Mouse (Mus musculus): Measurements from ENCODE around the gene Rnf10.

Rnf10 gene

DNA sequence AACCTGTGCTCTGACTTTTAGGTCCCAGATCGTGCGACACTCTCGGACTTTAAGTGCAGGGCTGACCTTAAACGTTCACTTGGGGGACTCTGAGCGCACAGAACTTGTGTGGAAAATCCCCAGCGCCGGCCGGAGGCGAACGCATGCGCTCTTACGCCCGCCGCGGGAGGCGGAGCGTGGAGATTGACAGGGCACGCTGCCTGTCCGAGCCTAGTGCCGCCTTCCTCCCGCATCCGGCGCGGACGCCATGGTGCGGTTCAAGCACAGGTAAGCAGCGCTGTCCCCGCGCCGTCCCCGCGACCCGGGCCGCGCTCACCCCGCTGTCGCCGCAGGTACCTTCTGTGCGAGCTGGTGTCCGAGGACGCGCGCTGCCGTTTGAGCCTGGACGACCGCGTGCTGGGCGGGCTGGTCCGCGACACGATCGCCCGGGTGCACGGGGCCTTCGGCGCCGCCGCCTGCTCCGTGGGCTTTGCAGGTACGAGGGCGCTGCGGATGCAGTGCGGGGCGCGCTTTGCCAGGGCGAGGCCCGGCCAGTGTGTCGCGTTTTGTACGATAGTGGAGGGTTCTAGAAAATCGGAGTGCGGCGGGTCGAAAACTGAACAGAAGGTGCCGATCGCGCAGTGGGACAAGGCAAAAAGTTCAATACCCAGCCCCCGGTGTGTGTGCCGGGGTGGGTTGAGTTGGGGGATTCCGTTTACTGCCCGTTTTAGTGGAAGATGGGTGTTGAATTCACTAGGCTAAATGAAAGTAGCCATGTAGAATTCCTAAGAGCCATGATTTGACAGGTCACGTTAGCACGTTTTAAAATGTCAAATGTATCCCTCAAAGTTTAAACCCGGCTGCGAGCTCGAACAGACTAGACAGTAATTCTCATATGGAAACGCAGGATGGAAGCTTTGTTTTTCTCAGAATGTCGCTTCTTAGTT lies 34.6 kb downstream of the Rnf10 start:
- in situ Hi-C loops (cut with MboI; ENCODE audit: low sequenced_read_pairs): no loop called here

- in situ Hi-C loops (cut with MboI; ENCODE audit: low sequenced_read_pairs): no loop called here
Measured at GRCm38 (mm10) chr5:115235786-115236263, 36.9 kb downstream of the Rnf10 start, which contains the start of gene Pop5. TSS of gene Pop5 (plus strand) at chr5:115235836.

- in situ Hi-C loops (cut with MboI; ENCODE audit: low sequenced_read_pairs): no loop called here
Measured at GRCm38 (mm10) chr5:115235323-115235771, 37.4 kb downstream of the Rnf10 start.

- in situ Hi-C loops (cut with MboI; ENCODE audit: low sequenced_read_pairs): no loop called here
Measured at GRCm38 (mm10) chr5:115234519-115234918, 38.2 kb downstream of the Rnf10 start.

- in situ Hi-C loops (cut with MboI; ENCODE audit: low sequenced_read_pairs): no loop called here
Measured at GRCm38 (mm10) chr5:115233031-115233780, 39.5 kb downstream of the Rnf10 start.

DNA sequence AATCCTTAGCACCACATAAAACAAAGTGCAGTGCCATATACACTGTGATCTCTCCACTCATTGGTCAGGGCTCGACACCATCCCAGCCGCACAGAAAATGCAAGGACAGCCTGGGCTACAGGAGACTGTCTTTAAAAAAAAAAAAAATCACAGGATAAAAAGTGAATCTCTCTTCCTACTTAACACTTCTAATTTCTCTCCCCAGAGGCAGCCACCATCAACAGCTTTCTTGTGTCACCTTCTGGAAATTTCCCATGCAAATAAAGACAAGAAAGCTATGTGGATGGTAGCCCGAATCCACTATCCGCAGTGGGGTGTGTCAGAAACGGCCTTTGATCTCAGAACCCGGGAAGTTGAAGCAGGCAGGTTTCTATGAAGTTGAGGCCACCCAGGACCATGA lies 40.2 kb downstream of the Rnf10 start:
- in situ Hi-C loops (cut with MboI; ENCODE audit: low sequenced_read_pairs): no loop called here

DNA sequence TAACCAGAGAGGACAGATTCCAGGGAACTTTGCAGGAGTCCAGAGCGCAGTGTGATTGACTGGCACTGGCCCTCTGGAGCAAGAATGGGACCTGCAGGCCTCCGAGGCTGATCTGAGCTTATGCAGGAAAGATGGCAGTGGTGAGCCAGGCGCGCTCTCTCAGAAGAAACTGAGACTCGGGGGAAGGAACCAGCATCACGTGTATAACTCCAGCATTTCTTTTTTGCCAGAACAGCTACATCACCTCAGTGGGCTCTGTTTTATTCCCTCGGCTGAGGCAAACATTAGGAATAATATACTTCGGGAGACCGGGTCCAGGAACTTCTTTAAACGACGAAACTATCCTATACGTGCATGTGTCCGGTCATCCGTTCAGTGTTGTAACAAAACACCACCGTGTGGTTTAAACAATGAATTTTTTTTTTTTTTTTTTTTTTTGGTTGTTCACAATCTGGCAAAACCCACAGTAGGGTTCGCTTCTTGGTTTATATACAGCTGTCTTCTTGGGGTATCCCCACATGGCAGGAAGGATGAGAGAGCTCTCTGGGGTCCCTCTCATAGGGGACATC lies 41.1 kb downstream of the Rnf10 start:
- in situ Hi-C loops (cut with MboI; ENCODE audit: low sequenced_read_pairs): no loop called here

DNA sequence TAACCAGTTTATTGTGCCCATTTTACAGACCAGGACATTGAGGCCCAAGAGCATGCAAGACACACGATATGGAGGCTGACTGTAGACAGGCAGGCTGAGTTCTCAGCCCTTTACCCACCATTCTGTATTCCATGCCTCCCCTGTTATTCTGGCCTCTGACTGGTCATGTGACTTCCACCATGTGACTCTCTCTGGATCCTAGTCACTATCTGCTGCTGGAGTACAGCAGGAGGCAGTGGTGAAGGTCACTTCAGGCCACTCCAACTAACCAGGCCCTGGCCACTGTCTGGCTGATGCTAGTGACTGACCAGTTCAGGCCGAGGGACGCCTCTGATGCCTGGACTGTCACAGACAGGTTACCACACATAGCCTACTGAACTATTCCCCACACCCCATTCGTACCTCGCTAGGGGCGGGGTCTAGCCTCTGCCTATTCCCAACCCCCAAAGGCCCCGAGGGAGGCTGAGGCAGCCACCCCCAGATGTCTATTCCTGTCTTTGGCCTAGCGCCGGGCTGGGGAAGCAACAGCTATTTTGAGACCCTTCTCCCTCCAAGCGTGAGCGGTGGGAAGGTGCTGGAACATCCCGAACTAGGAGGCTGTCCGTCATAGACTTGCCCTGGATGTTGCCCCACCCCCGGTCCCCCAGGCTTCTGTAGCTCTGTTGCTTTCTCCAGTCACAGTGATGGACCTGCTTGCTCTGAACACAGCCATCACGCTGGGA lies 41.7 kb downstream of the Rnf10 start:
- in situ Hi-C loops (cut with MboI; ENCODE audit: low sequenced_read_pairs): no loop called here

DNA sequence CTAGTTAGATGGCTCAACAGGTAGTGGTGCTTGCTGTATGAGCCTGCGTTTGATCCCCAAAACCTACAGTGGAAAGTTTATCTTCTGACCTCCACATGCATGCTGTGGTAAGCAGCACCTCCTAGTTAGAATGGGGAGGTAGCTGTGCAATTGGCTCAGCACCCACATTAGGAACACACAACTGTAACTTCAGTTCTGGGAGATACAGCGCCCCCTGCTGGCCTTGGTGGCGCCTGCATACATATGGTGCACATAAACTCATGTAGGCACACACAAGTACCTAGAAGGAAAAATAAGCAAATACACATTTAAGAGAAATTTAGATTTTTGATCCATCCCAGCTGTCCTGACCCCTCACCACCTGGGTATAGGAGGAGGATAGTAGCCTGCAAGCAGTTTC lies 50.2 kb downstream of the Rnf10 start:
- in situ Hi-C loops (cut with MboI; ENCODE audit: low sequenced_read_pairs): no loop called here

DNA sequence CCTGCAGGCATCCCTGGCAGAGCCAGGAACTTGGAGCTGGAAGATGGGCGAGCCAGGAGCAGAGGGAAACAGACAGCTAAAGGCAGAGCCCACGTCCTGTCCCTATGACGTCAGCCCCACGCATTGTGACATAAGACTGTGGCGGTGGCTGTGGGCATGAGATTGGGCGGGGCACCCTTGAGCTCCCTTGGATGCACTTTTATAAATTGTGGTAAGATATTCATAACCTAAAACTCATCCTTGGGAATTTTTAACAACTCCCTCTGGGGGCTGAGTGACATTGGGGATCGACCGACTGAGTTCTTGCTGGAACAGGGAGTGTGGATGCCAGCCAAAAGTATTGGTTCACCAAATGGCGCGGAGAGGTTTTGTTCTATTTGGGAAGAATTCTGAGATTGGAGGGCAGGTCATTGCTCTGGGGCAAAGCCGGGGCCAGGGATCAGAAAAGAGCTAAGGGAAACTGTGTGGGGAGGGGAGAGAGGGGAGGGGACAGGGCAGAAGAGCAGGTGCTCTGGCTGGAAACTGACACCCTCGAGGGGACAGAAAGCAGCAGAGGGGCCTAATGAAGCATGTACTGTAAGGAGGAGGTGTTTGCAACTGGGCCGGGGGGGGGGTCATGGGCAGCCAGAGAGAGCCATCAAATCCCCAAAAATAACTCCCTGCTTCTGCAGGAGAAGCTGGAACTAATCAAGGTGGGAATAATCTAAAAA lies 51.6 kb downstream of the Rnf10 start:
- in situ Hi-C loops (cut with MboI; ENCODE audit: low sequenced_read_pairs): no loop called here

DNA sequence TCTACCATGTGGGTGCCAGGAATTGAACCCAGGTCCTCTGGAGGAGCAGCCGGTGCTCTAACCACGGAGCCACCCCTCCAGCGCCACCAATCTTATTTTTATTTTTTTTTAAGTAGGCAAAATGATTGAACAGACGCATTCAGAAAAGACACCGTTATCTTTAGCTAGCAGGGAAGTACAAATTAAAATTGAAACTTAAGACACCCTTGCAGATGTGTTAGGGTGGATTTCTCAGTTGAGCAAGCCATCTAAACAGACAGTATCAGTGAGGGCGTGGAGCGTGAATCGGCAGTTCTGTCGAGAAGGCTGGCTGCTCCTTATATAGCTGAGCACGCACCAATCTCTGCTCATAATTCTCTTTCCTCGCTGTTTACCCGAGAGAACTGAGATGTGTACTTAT lies 54.7 kb downstream of the Rnf10 start:
- in situ Hi-C loops (cut with MboI; ENCODE audit: low sequenced_read_pairs): no loop called here

DNA sequence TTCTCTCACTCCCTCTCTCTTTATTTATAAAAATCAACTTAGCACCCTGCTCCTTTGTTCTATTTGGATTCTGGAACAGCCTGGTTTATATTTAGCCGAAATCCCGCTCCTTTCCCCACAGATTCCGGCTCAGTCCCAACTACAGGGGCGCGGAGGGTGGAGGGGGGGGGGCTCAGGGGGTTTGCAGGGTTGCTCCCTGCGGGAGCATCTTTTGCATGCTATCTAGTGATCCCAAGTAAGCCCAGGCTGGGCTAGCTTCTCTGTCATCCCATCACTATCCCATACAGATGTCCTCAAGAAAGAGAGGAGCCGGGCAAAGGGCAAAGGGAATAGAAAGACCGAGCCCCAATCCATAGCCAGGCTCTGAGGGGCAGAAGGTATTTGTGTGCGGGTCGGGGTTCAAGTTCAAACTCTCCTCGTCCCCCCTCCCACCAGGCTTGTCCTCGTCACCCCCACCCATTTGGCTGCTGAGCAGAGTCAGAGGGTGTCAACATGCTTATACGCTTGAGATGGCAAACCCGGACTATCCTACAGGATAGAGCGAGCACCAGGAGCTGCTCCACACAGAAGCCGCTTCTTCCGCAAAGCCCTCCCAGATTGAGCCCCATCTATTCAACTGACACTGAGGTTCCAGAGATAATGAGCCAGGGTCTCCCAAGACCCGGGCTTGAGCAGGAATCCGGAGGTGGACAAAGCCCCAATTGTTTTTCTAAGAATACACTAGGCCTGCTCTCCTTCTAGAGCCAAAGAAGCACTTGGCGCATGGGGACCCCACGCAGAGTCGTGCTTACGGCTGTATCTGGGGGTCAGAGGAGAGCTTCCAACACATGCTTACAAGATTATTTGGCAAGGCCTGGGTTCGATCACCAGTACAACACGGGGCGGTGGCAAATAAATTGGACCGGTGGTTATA lies 57.2 kb downstream of the Rnf10 start:
- in situ Hi-C loops (cut with MboI; ENCODE audit: low sequenced_read_pairs): no loop called here

DNA sequence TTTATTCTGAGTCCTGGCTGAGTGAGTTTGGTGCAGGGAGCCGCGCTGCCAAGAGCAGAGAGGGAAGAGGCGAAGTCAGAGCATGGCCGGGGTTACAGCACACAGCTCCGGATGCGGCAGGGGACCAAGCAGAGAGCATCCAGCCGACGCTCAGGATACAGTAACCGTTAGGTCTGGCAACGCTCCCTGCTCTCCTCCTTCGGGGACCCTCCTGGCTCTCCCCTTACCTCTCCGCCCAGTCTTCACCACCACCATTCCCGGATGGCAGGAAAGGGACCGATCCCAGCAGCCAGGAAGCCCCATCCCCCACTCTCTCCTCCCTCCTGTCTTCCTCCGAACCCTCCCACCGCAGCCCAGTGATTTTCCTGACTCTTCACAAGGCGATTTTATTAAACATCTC lies 57.8 kb downstream of the Rnf10 start:
- in situ Hi-C loops (cut with MboI; ENCODE audit: low sequenced_read_pairs): no loop called here

GRCm38 (mm10) chr5:115212861-115213260 lies 59.8 kb downstream of the Rnf10 start:
- in situ Hi-C loops (cut with MboI; ENCODE audit: low sequenced_read_pairs): no loop called here

GRCm38 (mm10) chr5:115212451-115212850 lies 60.2 kb downstream of the Rnf10 start:
- in situ Hi-C loops (cut with MboI; ENCODE audit: low sequenced_read_pairs): no loop called here

GRCm38 (mm10) chr5:115210380-115210779 lies 62.3 kb downstream of the Rnf10 start:
- in situ Hi-C loops (cut with MboI; ENCODE audit: low sequenced_read_pairs): no loop called here

DNA sequence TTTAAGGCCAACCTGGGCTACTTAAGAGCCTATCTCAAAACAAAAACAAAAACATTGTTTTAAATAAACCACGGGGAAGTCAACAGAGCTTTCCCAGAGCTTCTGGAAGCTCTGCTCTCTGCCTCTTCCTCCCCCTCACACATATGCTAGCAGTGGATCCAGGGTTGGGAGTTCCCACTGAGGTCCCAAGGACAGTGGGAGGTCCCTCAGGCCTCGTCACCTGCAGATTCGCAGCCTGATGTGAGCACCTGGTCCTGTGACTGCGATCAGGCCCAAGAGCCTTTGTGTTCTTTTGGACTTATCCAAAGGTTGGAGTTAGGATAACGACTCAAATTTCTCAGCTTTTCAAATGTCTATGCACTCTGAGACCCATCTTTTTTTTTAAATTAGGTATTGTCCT lies 64.1 kb downstream of the Rnf10 start:
- in situ Hi-C loops (cut with MboI; ENCODE audit: low sequenced_read_pairs): no loop called here

DNA sequence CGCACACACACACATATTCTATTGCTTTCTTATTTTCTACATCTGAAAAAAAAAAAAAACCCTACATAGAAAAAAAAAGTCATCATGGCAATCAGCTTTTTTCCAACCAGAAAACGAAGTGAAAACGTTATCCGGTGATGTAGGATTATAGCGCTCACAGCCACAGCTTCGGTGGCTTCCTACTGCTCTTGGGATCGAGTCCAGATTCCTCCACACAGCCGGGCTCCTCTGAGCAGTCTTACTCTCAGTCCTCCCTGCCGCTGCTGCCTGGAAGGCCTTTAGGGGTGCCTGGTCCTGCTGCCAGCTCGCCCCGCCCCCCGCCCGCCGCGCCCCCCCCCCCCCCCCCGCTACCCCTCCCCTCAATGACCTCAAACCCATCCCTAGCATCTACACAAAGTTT lies 64.8 kb downstream of the Rnf10 start:
- in situ Hi-C loops (cut with MboI; ENCODE audit: low sequenced_read_pairs): no loop called here

DNA sequence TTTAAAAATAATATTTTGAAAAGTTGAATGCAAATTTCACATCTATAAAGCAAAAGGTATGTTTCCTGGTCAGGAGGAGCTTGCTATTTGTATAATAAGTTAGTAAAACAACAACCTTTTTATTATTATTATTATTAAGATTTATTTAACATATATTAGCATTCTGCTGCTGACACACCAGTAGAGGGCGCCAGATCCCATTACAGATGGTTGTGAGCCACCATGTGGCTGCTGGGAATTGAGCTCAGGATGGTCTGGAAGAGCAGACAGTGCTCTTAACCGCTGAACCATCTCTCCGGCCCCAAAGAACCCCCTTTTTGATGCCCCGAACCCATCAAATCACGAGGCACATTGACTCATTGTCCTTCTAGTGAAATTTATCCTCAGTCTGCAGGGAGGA lies 65.5 kb downstream of the Rnf10 start:
- in situ Hi-C loops (cut with MboI; ENCODE audit: low sequenced_read_pairs): no loop called here

Measured in CH12F3 (cell line).